ENCODE assay signal across 8 mouse cellular contexts in genomic region chrX:53161115-53161514, GRCm38 (mm10).
A peak's percentile ranks its signal among the peaks of the same experiment; 100 is the strongest.
DNase-seq lines count a peak whose midpoint lies in the region; ATAC-seq lines count a peak whose summit lies in the region.
"Had no signal": no experiment of that assay in that cellular context is flagged by ENCODE, and none has a peak within 500 bp of the region (broad histone marks: within the 10 kb centered on the region; RNA-seq: fewer than 3 reads in every experiment).

No protein-coding gene starts in this region.

- DNase-seq in 3T3-L1 (ENCODE audit: low read depth, low spot score), result peak; percentile 91
- peak; percentile 80 for DNase-seq in Muller cell, postnatal 12 days (ENCODE audit: inconsistent ontology term)
- no peak for DNase-seq in heart, embryonic 10.5 days (ENCODE audit: low spot score)
- peak; percentile 16 for DNase-seq in thymus, postnatal 25 days
- no peak for DNase-seq in frontal cortex, postnatal 36 days (ENCODE audit: low spot score in 2 of 2)
- no peak for DNase-seq in cerebellum, adult 11-12 months
- DNase-seq: liver, embryonic 13.5 days had no signal

- 40% methylated on average over 5 of the region's 5 CpGs for WGBS in heart, embryonic 10.5 days
- WGBS in limb, embryonic 13.5 days, result 40% methylated on average over 5 of the region's 5 CpGs

- H3K36me3 ChIP-seq in heart, embryonic 10.5 days, result no peaks in the 10 kb centered on the region
- H3K36me3 ChIP-seq in limb, embryonic 13.5 days, result no peaks in the 10 kb centered on the region
- H3K36me3 ChIP-seq: liver, embryonic 13.5 days had no signal

- peaks cover 12% of the 10 kb centered on the region for H3K4me1 ChIP-seq in heart, embryonic 10.5 days
- peaks cover 16% of the 10 kb centered on the region for H3K4me1 ChIP-seq in limb, embryonic 13.5 days
- H3K4me1 ChIP-seq: liver, embryonic 13.5 days had no signal

- no peaks in the 10 kb centered on the region for H3K9me3 ChIP-seq in heart, embryonic 10.5 days
- H3K9me3 ChIP-seq in limb, embryonic 13.5 days, result no peaks in the 10 kb centered on the region
- H3K9me3 ChIP-seq: liver, embryonic 13.5 days had no signal

- ATAC-seq in limb, embryonic 13.5 days (ENCODE audit: low FRiP score, low read depth), result no peak

- no peaks in the 10 kb centered on the region for H3K27me3 ChIP-seq in heart, embryonic 10.5 days (ENCODE audit: insufficient read depth, poor library complexity, severe bottlenecking)
- H3K27me3 ChIP-seq in limb, embryonic 13.5 days, result no peaks in the 10 kb centered on the region; the same call in 1 of the 2 replicates
- H3K27me3 ChIP-seq: liver, embryonic 13.5 days had no signal

- no peak overlapping the region for H3K4me2 ChIP-seq in limb, embryonic 13.5 days (replicated peaks)
- H3K4me2 ChIP-seq: liver, embryonic 13.5 days had no signal

- H3K9ac ChIP-seq in limb, embryonic 13.5 days, result no peak overlapping the region
- H3K9ac ChIP-seq: liver, embryonic 13.5 days had no signal

- peak overlapping the region; percentile 63; the same call in 1 of the 2 replicates for H3K27ac ChIP-seq in heart, embryonic 10.5 days
- peak overlapping the region; percentile 55; the same call in 1 of the 2 replicates for H3K27ac ChIP-seq in limb, embryonic 13.5 days
- H3K27ac ChIP-seq: liver, embryonic 13.5 days had no signal

- H3K4me3 ChIP-seq in heart, embryonic 10.5 days, result no peak overlapping the region
- H3K4me3 ChIP-seq in limb, embryonic 13.5 days, result no peak overlapping the region
- H3K4me3 ChIP-seq: liver, embryonic 13.5 days had no signal

Comparison
In these comparisons a context has a peak if more than half of its experiments do, and no peak if none do; other contexts are left out.
1. DNase-seq: peak in 3T3-L1 (single experiment), Muller cell, postnatal 12 days (single experiment) and thymus, postnatal 25 days (single experiment); none in heart, embryonic 10.5 days (single experiment), frontal cortex, postnatal 36 days (0 of 2) and cerebellum, adult 11-12 months (single experiment).